In the genomic region with DNA sequence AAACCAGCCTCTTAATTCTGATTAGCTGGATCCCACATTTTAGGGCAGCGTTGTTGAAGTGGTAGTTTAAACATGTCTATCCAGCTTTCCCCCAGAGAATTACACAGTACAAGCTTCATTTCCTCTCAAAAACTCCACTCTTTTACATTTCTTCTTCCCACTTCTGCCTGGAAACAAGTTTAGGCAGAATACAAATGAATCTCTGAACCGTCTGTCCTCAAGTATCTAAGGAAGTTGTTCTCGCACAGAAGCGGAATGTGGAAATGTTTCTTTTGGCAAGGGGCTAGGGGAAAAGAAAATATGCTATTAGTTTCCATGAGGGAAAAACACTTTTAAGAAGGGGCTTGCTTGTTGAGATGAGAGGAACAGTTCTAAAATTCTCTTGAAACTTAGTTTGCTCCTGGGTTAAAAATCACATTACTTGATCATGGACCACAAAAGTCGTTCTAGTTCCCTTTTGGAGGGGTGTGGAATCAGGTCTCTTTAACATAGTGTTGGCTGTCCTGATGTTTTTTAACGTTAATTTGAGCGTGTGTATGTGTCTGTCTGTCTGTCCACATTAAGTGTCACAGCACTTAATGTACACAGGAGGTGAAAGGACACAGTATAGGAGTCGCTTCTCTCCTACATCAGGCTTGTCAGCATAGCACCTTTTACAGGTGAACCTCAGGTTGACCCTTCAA, we compare ENCODE assay signal across 8 mouse cellular contexts. TPM values are rescaled to one million over a fixed set of nuclear protein-coding genes. Genes with fewer than 3 reads are reported as not detected.
A peak's percentile ranks its signal among the peaks of the same experiment; 100 is the strongest.
DNase-seq lines count a peak whose midpoint lies in the region; ATAC-seq lines count a peak whose summit lies in the region.

No protein-coding gene starts in this region.

- H3K4me2 ChIP-seq in lung, embryonic 16.5 days (ENCODE audit: low read depth, low read length) = peak overlapping the region; percentile 83
- H3K4me2 ChIP-seq in limb, embryonic 15.5 days = peak overlapping the region; percentile 49

- peak overlapping the region; percentile 57 for H3K4me3 ChIP-seq in lung, embryonic 16.5 days (ENCODE audit: low read length)
- peak overlapping the region; percentile 92 for H3K4me3 ChIP-seq in limb, embryonic 15.5 days

- no peaks in the 10 kb centered on the region for H3K27me3 ChIP-seq in lung, embryonic 16.5 days (ENCODE audit: control insufficient read depth, insufficient read depth, low read depth, low read length)
- no peaks in the 10 kb centered on the region for H3K27me3 ChIP-seq in limb, embryonic 15.5 days
- no peaks in the 10 kb centered on the region for H3K27me3 ChIP-seq in splenic B cell, adult 2 months (ENCODE audit: control insufficient read depth, insufficient read depth, low read length, poor library complexity, severe bottlenecking)

- H3K27ac ChIP-seq in lung, embryonic 16.5 days (ENCODE audit: low read length) = peak overlapping the region; percentile 98
- peak overlapping the region; percentile 100 for H3K27ac ChIP-seq in limb, embryonic 15.5 days

- peaks cover 4% of the 10 kb centered on the region; the same call in 1 of the 2 replicates for H3K4me1 ChIP-seq in lung, embryonic 16.5 days (replicated peaks; ENCODE audit: control insufficient read depth, insufficient read depth, low read length)
- H3K4me1 ChIP-seq in limb, embryonic 15.5 days = peaks cover 7% of the 10 kb centered on the region

- H3K9me3 ChIP-seq in lung, embryonic 16.5 days (ENCODE audit: control insufficient read depth, low read length) = no peaks in the 10 kb centered on the region
- no peaks in the 10 kb centered on the region for H3K9me3 ChIP-seq in limb, embryonic 15.5 days

- ATAC-seq in lung, embryonic 16.5 days (ENCODE audit: low read depth) = no peak
- ATAC-seq in granulocyte monocyte progenitor cell, adult 5-6 weeks (replicated peaks; ENCODE audit: poor library complexity, severe bottlenecking) = peak; percentile 4
- ATAC-seq in limb, embryonic 15.5 days (ENCODE audit: insufficient number of reproducible peaks, low FRiP score, low TSS enrichment, low read depth) = no peak

- no peaks in the 10 kb centered on the region for H3K36me3 ChIP-seq in lung, embryonic 16.5 days (ENCODE audit: control insufficient read depth, insufficient read depth, low read length)
- H3K36me3 ChIP-seq in limb, embryonic 15.5 days = no peaks in the 10 kb centered on the region
- H3K36me3 ChIP-seq in splenic B cell, adult 2 months (ENCODE audit: control insufficient read depth, insufficient read depth, low read length, poor library complexity, severe bottlenecking) = no peaks in the 10 kb centered on the region

- WGBS in lung, embryonic 16.5 days = 3% methylated on average over 8 of the region's 8 CpGs
- 15% methylated on average over 8 of the region's 8 CpGs for WGBS in limb, embryonic 15.5 days

- H3K9ac ChIP-seq in lung, embryonic 16.5 days (ENCODE audit: low read length) = peak overlapping the region; percentile 79
- H3K9ac ChIP-seq in limb, embryonic 15.5 days = peak overlapping the region; percentile 67

- DNase-seq in lung, postnatal 25 days (ENCODE audit: low spot score) = no peak
- peak; percentile 35 for DNase-seq in splenic B cell, adult 2 months (ENCODE audit: low read depth, low spot score)
- no peak for DNase-seq in layer of hippocampus, adult 9-11 months
- no peak for DNase-seq in thymus, postnatal 0 days (ENCODE audit: low spot score)
- no peak for DNase-seq in urinary bladder, adult 18-20 months (ENCODE audit: low spot score in 2 of 2)

RNA-seq across cellular contexts. Expression of gene Chd2, which starts 17.7 kb away (rescaled TPM):
- 53.7 and 58.9 TPM in 2 replicates for polyA plus RNA-seq in lung, embryonic 16.5 days (2015; fragmentation: Nextera tagmentation; extraction: Ambion mirVana)
- 42.3 and 47.5 TPM in 2 replicates for total RNA-seq in granulocyte monocyte progenitor cell, adult 5-6 weeks (2014; fragmentation: Nextera tagmentation)
- total RNA-seq in granulocyte monocyte progenitor cell, adult 5-6 weeks (2017) = 93.8 and 118 TPM in 2 replicates
- 48.6 and 51.7 TPM in 2 replicates for polyA plus RNA-seq in limb, embryonic 15.5 days (2015; fragmentation: Nextera tagmentation; extraction: Ambion mirVana)
- polyA plus RNA-seq in thymus, postnatal 0 days (2015; fragmentation: Nextera tagmentation; extraction: Ambion mirVana) = 52.6 and 64.2 TPM in 2 replicates
